Mouse (Mus musculus) right cerebral cortex, postnatal 25 days (tissue): Measurements from ENCODE around the gene Fgfr2.
A peak's percentile ranks its signal among the peaks of the same experiment; 100 is the strongest.

Experiments used
- DNase-seq: peaks from one replicate; pipeline ENCODE4 v3.0.0; 2022

Gene Fgfr2

GRCm38 (mm10) chr7:132738844-132739243, 384.3 kb downstream of the Fgfr2 start:
- no peak for DNase-seq

GRCm38 (mm10) chr7:132736099-132736862, 386.9 kb downstream of the Fgfr2 start:
- no peak for DNase-seq

- no peak for DNase-seq
Observed at GRCm38 (mm10) chr7:132735145-132735544, 388.0 kb downstream of the Fgfr2 start.

GRCm38 (mm10) chr7:132734222-132734621, 388.9 kb downstream of the Fgfr2 start:
- no peak for DNase-seq

- DNase-seq = no peak
Observed at GRCm38 (mm10) chr7:132733521-132733920, 389.6 kb downstream of the Fgfr2 start.

- DNase-seq = no peak
Observed at GRCm38 (mm10) chr7:132732136-132732789, 390.9 kb downstream of the Fgfr2 start.

GRCm38 (mm10) chr7:132731558-132731957, 391.6 kb downstream of the Fgfr2 start:
- no peak for DNase-seq

GRCm38 (mm10) chr7:132730510-132730909, 392.6 kb downstream of the Fgfr2 start:
- no peak for DNase-seq

GRCm38 (mm10) chr7:132729093-132729831, 393.9 kb downstream of the Fgfr2 start:
- DNase-seq = no peak

GRCm38 (mm10) chr7:132726106-132726861, 396.9 kb downstream of the Fgfr2 start:
- DNase-seq = no peak

- no peak for DNase-seq
Observed at GRCm38 (mm10) chr7:132724501-132725062, 398.6 kb downstream of the Fgfr2 start.

- DNase-seq = no peak
Observed at GRCm38 (mm10) chr7:132723906-132724305, 399.2 kb downstream of the Fgfr2 start.

- DNase-seq = no peak
Observed at GRCm38 (mm10) chr7:132722401-132723370, 400.5 kb downstream of the Fgfr2 start.

- DNase-seq = peak; percentile 55
Observed at GRCm38 (mm10) chr7:132720562-132720961, 402.6 kb downstream of the Fgfr2 start.

GRCm38 (mm10) chr7:132719570-132719969, 403.6 kb downstream of the Fgfr2 start:
- no peak for DNase-seq

GRCm38 (mm10) chr7:132715259-132715658, 407.9 kb downstream of the Fgfr2 start:
- DNase-seq = no peak

- peak; percentile 57 for DNase-seq
Observed at GRCm38 (mm10) chr7:132714236-132714923, 408.8 kb downstream of the Fgfr2 start.

GRCm38 (mm10) chr7:132713483-132714126, 409.5 kb downstream of the Fgfr2 start:
- DNase-seq = no peak

GRCm38 (mm10) chr7:132712956-132713355, 410.2 kb downstream of the Fgfr2 start:
- DNase-seq = no peak

GRCm38 (mm10) chr7:132712044-132712708, 411.0 kb downstream of the Fgfr2 start:
- no peak for DNase-seq
